Mouse (Mus musculus) lung, postnatal 0 days (tissue): ENCODE results near the gene Gm47289. TPM values are rescaled to one million over a fixed set of nuclear protein-coding genes. Genes with fewer than 3 reads are reported as not detected.

Experiments used
- ATAC-seq: fragments of 200-750 bp; cut with Nextera tagmentation; 2 replicates; pipeline ENCODE4 v1.8.0; 2017; ENCODE audit warnings: moderate library complexity
- DNase-seq: peaks from one replicate; pipeline ENCODE4 v3.0.0-alpha.2; 2016; ENCODE audit warnings: low spot score
- H3K27ac ChIP-seq: fragments of 300-500 bp; sonication (generic); 2 replicates; pipeline ENCODE4 v1.5.1; 2014; ENCODE audit warnings: antibody characterized with exemption, mild to moderate bottlenecking, low read length, mixed read lengths
- H3K27me3 ChIP-seq: fragments of 300-500 bp; sonication (generic); replicated peaks from 2 replicates; pipeline ENCODE4 v1.6.1; 2014; ENCODE audit warnings: low read length, mixed read lengths; ENCODE audit not compliant: insufficient read depth
- H3K36me3 ChIP-seq: fragments of 300-500 bp; sonication (generic); 2 replicates; pipeline ENCODE4 v1.6.1; 2014; ENCODE audit warnings: low read length, mixed read lengths; ENCODE audit not compliant: insufficient read depth
- H3K4me1 ChIP-seq: fragments of 300-500 bp; sonication (generic); 2 replicates; pipeline ENCODE4 v1.6.1; 2014; ENCODE audit warnings: antibody characterized with exemption, low read depth, low read length, mixed read lengths; ENCODE audit not compliant: insufficient read depth
- H3K4me2 ChIP-seq: fragments of 300-500 bp; sonication (generic); replicated peaks from 2 replicates; pipeline ENCODE4 v1.6.1; 2014; ENCODE audit warnings: low read depth, mild to moderate bottlenecking, low read length, moderate library complexity, mixed read lengths
- H3K4me3 ChIP-seq: fragments of 300-500 bp; sonication (generic); 2 replicates; pipeline ENCODE4 v1.5.1; 2014; ENCODE audit warnings: low read depth, low read length
- H3K9ac ChIP-seq: fragments of 300-500 bp; sonication (generic); replicated peaks from 2 replicates; pipeline ENCODE4 v1.6.1; 2014; ENCODE audit warnings: low read depth, mild to moderate bottlenecking
- H3K9me3 ChIP-seq: fragments of 300-500 bp; sonication (generic); 2 replicates; pipeline ENCODE4 v1.6.1; 2016; ENCODE audit warnings: low read length, mixed read lengths
- CTCF ChIP-seq: IDR thresholded peaks from 2 replicates; pipeline ENCODE4 v1.5.1; 2016; ENCODE audit warnings: antibody characterized with exemption, mild to moderate bottlenecking
- EP300 ChIP-seq: IDR thresholded peaks from 2 replicates; pipeline ENCODE4 v1.6.1; 2016; ENCODE audit warnings: antibody characterized with exemption, mild to moderate bottlenecking, control low read depth
- WGBS: fragments of 180-500 bp; shearing (Covaris S2); extraction: QIAGEN DNeasy Blood & Tissue Kit; methylation state at CpG from one replicate; pipeline ENCODE4 v1.1.7; 2014; 5-methylcytosine and 5-hydroxymethylcytosine counted together
- polyA plus RNA-seq: library from polyadenylated mRNA; unstranded; fragments of >200 nt; fragmentation: Nextera tagmentation; extraction: Ambion mirVana; gene quantifications from 2 replicates; pipeline ENCODE4 v1.2.1, GENCODE M21; 2015

The Gm47289 gene
- polyA plus RNA-seq, result not detected in 2 replicates

DNA sequence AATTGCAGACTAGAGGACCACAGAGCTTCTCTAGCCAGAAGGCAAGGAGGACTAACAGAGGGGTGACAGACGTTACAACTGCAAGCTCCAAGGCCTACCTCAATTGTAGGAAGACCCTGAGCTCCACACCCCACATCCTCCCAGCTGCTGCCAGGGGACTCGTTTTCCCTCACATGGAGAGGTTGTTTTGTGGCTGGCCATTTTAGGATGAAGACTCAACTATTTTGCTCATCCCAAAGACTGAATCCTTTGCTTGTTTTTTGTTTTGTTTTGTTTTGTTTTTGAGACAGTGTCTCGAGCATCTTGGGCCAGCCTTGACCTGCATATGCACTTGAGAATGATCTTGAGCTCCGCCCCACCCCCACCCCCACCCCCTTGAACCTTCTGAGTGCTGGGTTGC lies at the start of gene Gm47289:
Gm47289 (plus strand) TSS at position 301 of the 400 bp plus-strand sequence.
- Histone ChIP-seq H3K27me3 (no peaks in the 10 kb centered on the region; the same call in 1 of the 2 replicates), H3K9ac (no peak within 1 kb of the TSS), H3K27ac (no peak within 1 kb of the TSS), H3K4me3 (no peak within 1 kb of the TSS), H3K36me3 (no peaks in the 10 kb centered on the region), H3K4me2 (no peak within 1 kb of the TSS), H3K9me3 (no peaks in the 10 kb centered on the region), H3K4me1 (no peaks in the 10 kb centered on the region)
- WGBS, result 44% methylated on average over 4 of the region's 4 CpGs
- ATAC-seq (no peak), DNase-seq (no peak)
- TF ChIP-seq CTCF (no peak), EP300 (no peak)

DNA sequence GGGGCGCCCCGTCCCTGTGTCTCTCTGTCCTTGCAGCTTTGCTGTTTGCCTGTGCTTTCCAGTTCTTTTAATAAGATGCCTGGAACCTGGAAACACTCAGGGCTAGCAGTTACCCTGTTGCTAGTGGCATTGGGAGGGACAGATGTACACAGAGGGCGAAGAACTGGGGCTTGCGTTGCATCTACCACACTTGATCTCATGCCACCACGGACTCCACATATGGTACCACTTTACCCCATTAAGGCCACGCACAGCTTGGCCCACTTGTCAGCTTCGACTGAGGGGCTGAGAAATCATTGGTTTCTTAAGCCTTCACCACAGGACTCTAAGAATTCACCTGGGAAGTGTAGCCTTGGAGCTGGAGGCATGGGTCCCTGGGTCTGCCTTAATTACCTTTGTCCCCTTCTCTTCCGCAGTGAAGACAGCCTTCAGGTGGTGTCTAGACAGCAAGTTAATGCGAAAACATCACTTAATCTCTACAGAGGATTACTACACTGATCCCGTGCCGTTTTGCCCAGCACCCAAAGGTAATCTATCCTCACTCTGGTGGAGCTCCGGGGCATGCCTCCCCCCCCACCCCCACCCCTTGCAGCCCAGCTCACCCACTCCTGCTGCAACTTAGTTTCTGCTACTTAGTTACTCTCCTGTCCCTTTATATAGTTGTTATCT lies 49.1 kb upstream of the Gm47289 start:
- no peaks in the 10 kb centered on the region for H3K36me3 ChIP-seq
- no peak overlapping the region for H3K4me3 ChIP-seq
- H3K4me1 ChIP-seq, result no peaks in the 10 kb centered on the region; the same call in 1 of the 2 replicates
- H3K27me3 ChIP-seq, result no peaks in the 10 kb centered on the region
- H3K27ac ChIP-seq, result no peak overlapping the region
- H3K9me3 ChIP-seq, result no peaks in the 10 kb centered on the region
- ATAC-seq (no peak), DNase-seq (no peak)
- TF ChIP-seq CTCF (no peak), EP300 (no peak)
- H3K9ac ChIP-seq, result no peak overlapping the region
- WGBS, result 67% methylated on average over 12 of the region's 12 CpGs
- H3K4me2 ChIP-seq, result no peak overlapping the region

DNA sequence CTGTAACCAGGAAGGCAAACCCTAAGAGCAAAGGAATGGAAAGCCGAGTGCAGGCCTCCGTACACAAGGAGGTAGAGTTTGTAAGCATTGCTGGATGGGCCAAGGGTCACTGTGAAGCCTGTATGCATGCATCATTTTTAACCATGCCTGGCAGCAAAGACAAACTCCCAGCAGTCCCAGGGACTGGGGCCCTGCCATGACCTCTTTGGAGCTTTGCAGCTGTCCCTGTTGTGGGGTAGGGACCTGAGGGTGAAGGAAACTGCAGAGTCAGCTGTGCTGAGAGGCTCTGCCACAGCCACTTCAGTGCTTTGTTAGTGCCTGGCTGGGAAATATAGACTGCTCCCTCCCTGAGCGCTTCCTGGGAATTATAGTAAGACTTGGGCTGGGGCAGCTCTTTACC lies 48.3 kb upstream of the Gm47289 start:
- DNase-seq (no peak), ATAC-seq (no peak)
- 37% methylated on average over 3 of the region's 3 CpGs for WGBS
- TF ChIP-seq EP300, result no peak
- no peak for TF ChIP-seq CTCF
- no peak overlapping the region for H3K27ac ChIP-seq
- no peaks in the 10 kb centered on the region; the same call in 1 of the 2 replicates for H3K4me1 ChIP-seq
- H3K4me2 ChIP-seq, result no peak overlapping the region
- no peaks in the 10 kb centered on the region for H3K27me3 ChIP-seq
- H3K9me3 ChIP-seq, result no peaks in the 10 kb centered on the region
- no peak overlapping the region for H3K9ac ChIP-seq
- no peak overlapping the region for H3K4me3 ChIP-seq
- no peaks in the 10 kb centered on the region for H3K36me3 ChIP-seq

DNA sequence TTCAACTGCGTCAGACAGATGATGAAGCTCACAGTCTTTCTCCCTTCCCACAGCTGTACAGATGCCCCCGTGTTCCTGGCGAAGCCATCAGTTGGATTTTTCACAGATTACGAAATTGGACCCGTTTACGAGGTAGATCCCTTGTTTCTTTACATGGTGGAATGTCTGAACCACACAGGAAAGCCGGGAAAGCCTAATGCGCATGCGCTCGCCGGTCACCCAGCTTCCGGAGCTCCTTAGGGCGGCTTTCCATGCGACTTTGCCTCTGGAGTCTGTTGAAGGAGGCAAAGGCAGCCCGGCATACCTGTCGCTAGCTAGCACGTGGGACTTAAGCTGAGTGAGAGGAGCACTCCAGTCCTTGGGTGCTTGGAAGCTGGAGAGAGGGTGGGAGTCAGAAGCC lies 44.0 kb upstream of the Gm47289 start:
- no peak for TF ChIP-seq CTCF
- TF ChIP-seq EP300, result no peak
- Histone ChIP-seq H3K27me3 (no peaks in the 10 kb centered on the region), H3K9ac (no peak overlapping the region), H3K27ac (no peak overlapping the region), H3K36me3 (no peaks in the 10 kb centered on the region), H3K4me1 (no peaks in the 10 kb centered on the region; the same call in 1 of the 2 replicates), H3K9me3 (no peaks in the 10 kb centered on the region), H3K4me3 (no peak overlapping the region), H3K4me2 (no peak overlapping the region)
- DNase-seq (no peak), ATAC-seq (no peak)
- WGBS, result 87% methylated on average over 17 of the region's 17 CpGs

DNA sequence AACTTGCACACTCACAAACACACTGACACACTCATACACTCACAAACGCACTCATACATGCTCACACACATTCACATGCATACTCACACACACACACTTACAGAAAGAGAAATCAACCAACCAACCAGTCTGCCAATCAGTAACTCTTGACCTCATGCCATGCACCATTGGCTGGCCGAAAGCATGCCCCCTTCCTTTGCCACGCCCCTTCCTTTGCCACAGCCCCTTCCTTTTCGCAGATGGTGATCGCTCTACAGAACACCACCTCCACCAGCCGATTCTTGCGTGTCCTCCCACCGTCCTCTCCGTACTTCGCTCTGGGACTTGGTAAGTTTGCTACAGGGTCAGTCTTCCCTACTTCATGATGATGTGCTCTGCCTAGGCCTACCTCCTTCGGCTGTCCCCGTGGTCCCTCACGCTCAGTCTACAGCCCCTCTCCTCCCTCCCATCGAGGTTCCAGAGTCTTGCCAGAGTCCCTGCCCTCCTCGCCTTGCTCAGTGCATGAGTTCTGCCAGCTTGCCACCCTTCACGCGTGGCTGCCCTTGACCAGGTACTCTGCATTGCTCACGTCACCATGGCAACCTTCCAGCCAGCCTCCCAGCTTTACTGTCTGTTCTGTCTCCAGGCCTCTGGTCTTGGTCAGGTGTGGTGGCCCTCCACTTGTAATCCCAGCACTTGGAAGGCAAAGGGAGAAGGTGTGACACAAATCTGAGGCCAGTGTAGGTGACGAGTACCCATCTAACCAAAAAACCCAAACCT lies 39.4 kb upstream of the Gm47289 start:
- no peak overlapping the region for H3K4me3 ChIP-seq
- ATAC-seq, result no peak
- 81% methylated on average over 19 of the region's 19 CpGs for WGBS

GRCm38 (mm10) chr9:119120168-119120560 lies 38.8 kb upstream of the Gm47289 start:
- TF ChIP-seq EP300 (no peak), CTCF (no peak)
- Histone ChIP-seq H3K9me3 (no peaks in the 10 kb centered on the region), H3K36me3 (no peaks in the 10 kb centered on the region), H3K9ac (no peak overlapping the region), H3K4me3 (no peak overlapping the region), H3K4me1 (no peaks in the 10 kb centered on the region), H3K27ac (no peak overlapping the region), H3K4me2 (no peak overlapping the region), H3K27me3 (no peaks in the 10 kb centered on the region)
- ATAC-seq (no peak), DNase-seq (no peak)
- 55% methylated on average over 3 of the region's 3 CpGs for WGBS

More for the DNA sequence above, 39.4 kb upstream of the Gm47289 start:
- Histone ChIP-seq H3K9me3 (no peaks in the 10 kb centered on the region), H3K36me3 (no peaks in the 10 kb centered on the region), H3K27me3 (no peaks in the 10 kb centered on the region), H3K9ac (no peak overlapping the region), H3K4me1 (no peaks in the 10 kb centered on the region), H3K4me2 (no peak overlapping the region), H3K27ac (no peak overlapping the region)
- no peak for TF ChIP-seq CTCF
- no peak for TF ChIP-seq EP300
- DNase-seq, result no peak
